Mouse (Mus musculus): ENCODE data around the gene Plcxd1. TPM values are rescaled to one million over a fixed set of nuclear protein-coding genes. Genes with fewer than 3 reads are reported as not detected.
"Not testable (repeated sequence)": the region's sequence is repeated elsewhere in the genome, so short reads cannot be mapped to it uniquely, and the experiment has no call there.

Plcxd1 gene
- polyA plus RNA-seq, 1 experiment from 2014 or later, result 1.1 TPM

GRCm38 (mm10) chr5:110106140-110106871 is 6.5 kb downstream of the Plcxd1 start:
- Histone ChIP-seq H3K27ac (ENCODE audit: low read depth, low read length) (no peak overlapping the region), H3K4me2 (ENCODE audit: low read length) (peak overlapping the region; percentile 90), H3K27me3 (replicated peaks; ENCODE audit: control insufficient read depth, insufficient read depth, low read length) (no peaks in the 10 kb centered on the region), H3K9ac (ENCODE audit: low read length) (no peak overlapping the region; the same call in 1 of the 2 replicates), H3K36me3 (ENCODE audit: control insufficient read depth, insufficient read depth, low read length) (peaks cover 41% of the 10 kb centered on the region), H3K4me3 (ENCODE audit: low read depth, low read length) (peak overlapping the region; percentile 81), H3K4me1 (ENCODE audit: control insufficient read depth, insufficient read depth, low read length) (peaks cover 10% of the 10 kb centered on the region), H3K9me3 (replicated peaks; ENCODE audit: control insufficient read depth, low read length) (no peaks in the 10 kb centered on the region)
- no peak for ATAC-seq
- 95% methylated on average over 26 of the region's 26 CpGs for WGBS
- DNase-seq (ENCODE audit: low spot score), result no peak

GRCm38 (mm10) chr5:110106901-110107564 is 7.3 kb downstream of the Plcxd1 start:
- DNase-seq (ENCODE audit: low spot score), result no peak
- WGBS, result 18% methylated on average over 38 of the region's 41 CpGs

GRCm38 (mm10) chr5:110107581-110108304 is 8.0 kb downstream of the Plcxd1 start, which contains the start of gene Gtpbp6:
TSS of gene Gtpbp6 (minus strand) at chr5:110108197.
- peak; percentile 98 for DNase-seq (ENCODE audit: low spot score)
- Histone ChIP-seq H3K9ac (ENCODE audit: low read length) (peak within 1 kb of the TSS; percentile 76), H3K36me3 (ENCODE audit: control insufficient read depth, insufficient read depth, low read length) (peaks cover 43% of the 10 kb centered on the region), H3K9me3 (replicated peaks; ENCODE audit: control insufficient read depth, low read length) (no peaks in the 10 kb centered on the region), H3K4me3 (ENCODE audit: low read depth, low read length) (peak within 1 kb of the TSS; percentile 81), H3K4me1 (ENCODE audit: control insufficient read depth, insufficient read depth, low read length) (peaks cover 5% of the 10 kb centered on the region; the same call in 1 of the 2 replicates), H3K27me3 (replicated peaks; ENCODE audit: control insufficient read depth, insufficient read depth, low read length) (no peaks in the 10 kb centered on the region), H3K4me2 (ENCODE audit: low read length) (peak within 1 kb of the TSS; percentile 90), H3K27ac (ENCODE audit: low read depth, low read length) (peak within 1 kb of the TSS; percentile 94)
- under 1% methylated on average over 70 of the region's 71 CpGs for WGBS
- ATAC-seq, result peak; percentile 82

More at GRCm38 (mm10) chr5:110106901-110107564, 7.3 kb downstream of the Plcxd1 start:
- Histone ChIP-seq H3K27ac (ENCODE audit: low read depth, low read length) (peak overlapping the region; percentile 94), H3K36me3 (ENCODE audit: control insufficient read depth, insufficient read depth, low read length) (peaks cover 41% of the 10 kb centered on the region), H3K9ac (ENCODE audit: low read length) (peak overlapping the region; percentile 76), H3K9me3 (replicated peaks; ENCODE audit: control insufficient read depth, low read length) (no peaks in the 10 kb centered on the region), H3K4me2 (ENCODE audit: low read length) (peak overlapping the region; percentile 90), H3K27me3 (replicated peaks; ENCODE audit: control insufficient read depth, insufficient read depth, low read length) (no peaks in the 10 kb centered on the region), H3K4me3 (ENCODE audit: low read depth, low read length) (peak overlapping the region; percentile 81), H3K4me1 (ENCODE audit: control insufficient read depth, insufficient read depth, low read length) (peaks cover 5% of the 10 kb centered on the region; the same call in 1 of the 2 replicates)
- ATAC-seq, result no peak

- Histone ChIP-seq H3K9ac (ENCODE audit: low read length) (no peak overlapping the region), H3K27ac (ENCODE audit: low read depth, low read length) (peak overlapping the region; percentile 94; the same call in 1 of the 2 replicates), H3K4me3 (ENCODE audit: low read depth, low read length) (peak overlapping the region; percentile 81), H3K27me3 (replicated peaks; ENCODE audit: control insufficient read depth, insufficient read depth, low read length) (no peaks in the 10 kb centered on the region), H3K36me3 (ENCODE audit: control insufficient read depth, insufficient read depth, low read length) (peaks cover 43% of the 10 kb centered on the region), H3K9me3 (replicated peaks; ENCODE audit: control insufficient read depth, low read length) (no peaks in the 10 kb centered on the region), H3K4me2 (ENCODE audit: low read length) (peak overlapping the region; percentile 90), H3K4me1 (ENCODE audit: control insufficient read depth, insufficient read depth, low read length) (peaks cover 5% of the 10 kb centered on the region; the same call in 1 of the 2 replicates)
- 1% methylated on average over 7 of the region's 7 CpGs for WGBS
- ATAC-seq (no peak), DNase-seq (ENCODE audit: low spot score) (no peak)
These were observed 8.5 kb downstream of the Plcxd1 start for GRCm38 (mm10) chr5:110108305-110108628.

DNA sequence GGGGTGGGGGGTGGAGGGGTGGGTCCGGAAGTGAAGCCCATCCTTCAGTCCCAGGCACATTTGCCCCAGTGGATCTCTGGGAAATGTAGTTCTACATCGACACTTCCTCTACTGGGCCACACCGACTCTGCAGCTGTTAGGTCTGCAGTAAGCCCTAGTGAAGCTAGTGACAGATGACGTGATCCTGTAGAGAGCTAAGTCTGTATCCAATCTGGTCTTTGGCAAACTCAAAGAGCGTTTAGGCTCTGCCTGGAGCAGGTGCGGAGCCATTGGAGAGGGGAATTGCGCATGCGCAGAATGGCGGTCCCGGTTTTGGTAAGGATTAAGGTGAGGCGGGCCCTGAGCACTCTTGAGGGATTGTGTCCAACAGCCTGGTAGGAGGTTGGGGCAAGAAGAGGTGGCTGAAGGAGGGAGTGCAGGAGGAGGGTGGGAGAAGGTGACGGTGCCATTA is 10.2 kb downstream of the Plcxd1 start, which contains the start of gene Zfp605:
Gene Zfp605 (plus strand): TSS at position 102 of the 451 bp plus-strand sequence.
- Histone ChIP-seq H3K27ac (ENCODE audit: low read depth, low read length) (peak within 1 kb of the TSS; percentile 83), H3K4me1 (ENCODE audit: control insufficient read depth, insufficient read depth, low read length) (peaks cover 5% of the 10 kb centered on the region; the same call in 1 of the 2 replicates), H3K9me3 (replicated peaks; ENCODE audit: control insufficient read depth, low read length) (no peaks in the 10 kb centered on the region), H3K27me3 (replicated peaks; ENCODE audit: control insufficient read depth, insufficient read depth, low read length) (no peaks in the 10 kb centered on the region), H3K4me3 (ENCODE audit: low read depth, low read length) (peak within 1 kb of the TSS; percentile 48), H3K9ac (ENCODE audit: low read length) (peak within 1 kb of the TSS; percentile 70), H3K4me2 (ENCODE audit: low read length) (peak within 1 kb of the TSS; percentile 50), H3K36me3 (ENCODE audit: control insufficient read depth, insufficient read depth, low read length) (peaks cover 38% of the 10 kb centered on the region)
- WGBS, result under 1% methylated on average over 12 of the region's 12 CpGs
- DNase-seq (ENCODE audit: low spot score) (peak; percentile 94), ATAC-seq (peak; percentile 70)

DNA sequence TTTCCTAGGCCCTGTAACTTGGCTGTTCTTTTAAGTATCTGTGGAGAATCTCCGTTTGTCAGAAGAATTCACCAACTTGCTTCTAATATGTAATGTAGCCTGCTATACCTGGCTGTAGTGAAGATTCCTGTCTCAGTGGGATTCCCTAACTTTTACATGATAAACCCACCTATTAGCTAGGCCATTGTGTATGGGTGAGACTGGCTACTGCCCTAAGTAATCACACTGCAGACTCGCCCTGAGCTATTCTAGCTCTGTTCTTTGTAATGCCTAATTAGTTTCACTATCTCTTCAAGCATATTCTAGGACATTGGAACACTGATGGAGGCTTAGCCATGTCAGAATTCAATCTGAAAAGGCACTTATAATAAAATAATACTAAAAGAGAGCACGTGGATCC is 22.6 kb downstream of the Plcxd1 start:
- ATAC-seq; H3K4me3 ChIP-seq (ENCODE audit: low read depth, low read length); H3K4me1 ChIP-seq (ENCODE audit: control insufficient read depth, insufficient read depth, low read length); H3K9me3 ChIP-seq (replicated peaks; ENCODE audit: control insufficient read depth, low read length); H3K4me2 ChIP-seq (ENCODE audit: low read length); H3K9ac ChIP-seq (ENCODE audit: low read length); H3K27me3 ChIP-seq (replicated peaks; ENCODE audit: control insufficient read depth, insufficient read depth, low read length); H3K27ac ChIP-seq (ENCODE audit: low read depth, low read length); DNase-seq (ENCODE audit: low spot score): not testable (repeated sequence)
- WGBS, result 85% methylated on average over 3 of the region's 3 CpGs
- H3K36me3 ChIP-seq (ENCODE audit: control insufficient read depth, insufficient read depth, low read length), result peaks cover 46% of the 10 kb centered on the region

GRCm38 (mm10) chr5:110135293-110136086 is 35.7 kb downstream of the Plcxd1 start, which contains the start of gene Chfr:
TSS of gene Chfr (plus strand) at chr5:110135842.
- peaks cover 12% of the 10 kb centered on the region for H3K36me3 ChIP-seq (ENCODE audit: control insufficient read depth, insufficient read depth, low read length)
- peak; percentile 100 for ATAC-seq
- peak within 1 kb of the TSS; percentile 60 for H3K27ac ChIP-seq (ENCODE audit: low read depth, low read length)
- DNase-seq (ENCODE audit: low spot score), result peak; percentile 99
- H3K4me1 ChIP-seq (ENCODE audit: control insufficient read depth, insufficient read depth, low read length), result no peaks in the 10 kb centered on the region
- H3K4me3 ChIP-seq (ENCODE audit: low read depth, low read length), result peak within 1 kb of the TSS; percentile 78
- 3% methylated on average over 46 of the region's 46 CpGs for WGBS
- 0 out of 2 replicates have a peak, but pooled peaks cover 5% of the 10 kb centered on the region for H3K9me3 ChIP-seq (replicated peaks; ENCODE audit: control insufficient read depth, low read length)
- H3K27me3 ChIP-seq (replicated peaks; ENCODE audit: control insufficient read depth, insufficient read depth, low read length), result no peaks in the 10 kb centered on the region
- peak within 1 kb of the TSS; percentile 88 for H3K9ac ChIP-seq (ENCODE audit: low read length)
- H3K4me2 ChIP-seq (ENCODE audit: low read length), result peak within 1 kb of the TSS; percentile 73

DNA sequence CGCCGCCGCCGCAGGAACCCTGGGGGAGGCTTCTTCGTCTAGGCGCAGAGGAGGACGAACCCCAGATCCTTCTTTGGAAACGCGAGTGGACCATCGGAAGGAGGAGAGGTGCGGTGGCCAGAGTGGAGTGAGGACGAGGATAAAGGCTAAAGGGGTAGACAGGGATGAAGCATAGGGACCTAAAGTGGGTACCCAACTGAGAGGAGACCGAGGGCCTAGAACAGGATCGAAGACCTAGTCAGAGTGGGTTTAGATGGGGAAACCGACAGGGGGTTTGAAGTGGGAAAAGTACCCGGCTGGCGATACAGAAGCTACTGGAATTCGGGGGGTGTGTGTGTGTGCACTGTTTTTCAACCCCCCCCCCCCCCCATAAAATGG is 36.3 kb downstream of the Plcxd1 start:
- H3K4me2 ChIP-seq (ENCODE audit: low read length), result peak overlapping the region; percentile 73
- H3K9ac ChIP-seq (ENCODE audit: low read length), result peak overlapping the region; percentile 88
- peak overlapping the region; percentile 60 for H3K27ac ChIP-seq (ENCODE audit: low read depth, low read length)
- peak; percentile 42 for ATAC-seq
- no peak for DNase-seq (ENCODE audit: low spot score)
- peaks cover 9% of the 10 kb centered on the region for H3K36me3 ChIP-seq (ENCODE audit: control insufficient read depth, insufficient read depth, low read length)
- peak overlapping the region; percentile 78 for H3K4me3 ChIP-seq (ENCODE audit: low read depth, low read length)
- no peaks in the 10 kb centered on the region for H3K4me1 ChIP-seq (ENCODE audit: control insufficient read depth, insufficient read depth, low read length)
- no peaks in the 10 kb centered on the region for H3K27me3 ChIP-seq (replicated peaks; ENCODE audit: control insufficient read depth, insufficient read depth, low read length)
- H3K9me3 ChIP-seq (replicated peaks; ENCODE audit: control insufficient read depth, low read length), result 0 out of 2 replicates have a peak, but pooled peaks cover 5% of the 10 kb centered on the region
- WGBS, result 6% methylated on average over 18 of the region's 18 CpGs
